Mouse (Mus musculus) urinary bladder, adult 18-20 months (tissue): Measurements from ENCODE around the gene Ilf3.
A peak's percentile ranks its signal among the peaks of the same experiment; 100 is the strongest.

Experiments used
- DNase-seq, 2 experiments: peaks; one replicate each; pipeline ENCODE4 v3.0.0; 2022; ENCODE audit warnings: low spot score in 2 of 2, mixed read lengths in 2 of 2

Ilf3 gene

GRCm38 (mm10) chr9:21437577-21437976 is 69.9 kb downstream of the Ilf3 start:
- DNase-seq: no peak

GRCm38 (mm10) chr9:21438219-21438618 is 70.5 kb downstream of the Ilf3 start:
- DNase-seq: no peak

GRCm38 (mm10) chr9:21439456-21439855 is 71.8 kb downstream of the Ilf3 start:
- no peak for DNase-seq

- no peak for DNase-seq
Observed at GRCm38 (mm10) chr9:21439914-21440313, 72.2 kb downstream of the Ilf3 start.

GRCm38 (mm10) chr9:21440387-21440786 is 72.7 kb downstream of the Ilf3 start:
- no peak for DNase-seq

GRCm38 (mm10) chr9:21443853-21444252 is 76.2 kb downstream of the Ilf3 start:
- no peak for DNase-seq

GRCm38 (mm10) chr9:21444574-21444973 is 76.9 kb downstream of the Ilf3 start:
- DNase-seq: no peak

GRCm38 (mm10) chr9:21445081-21445744 is 77.5 kb downstream of the Ilf3 start:
- no peak for DNase-seq

- no peak for DNase-seq
Observed at GRCm38 (mm10) chr9:21447778-21448177, 80.1 kb downstream of the Ilf3 start.

GRCm38 (mm10) chr9:21449710-21450109 is 82.0 kb downstream of the Ilf3 start:
- DNase-seq: no peak

GRCm38 (mm10) chr9:21450270-21450669 is 82.6 kb downstream of the Ilf3 start:
- no peak for DNase-seq

GRCm38 (mm10) chr9:21451391-21451790 is 83.7 kb downstream of the Ilf3 start:
- DNase-seq: peak in 1 of 2 experiments; percentile 58

- DNase-seq: peak in 1 of 2 experiments; percentile 39
Observed at GRCm38 (mm10) chr9:21451870-21452269, 84.2 kb downstream of the Ilf3 start.

- DNase-seq: no peak
Observed at GRCm38 (mm10) chr9:21453003-21453402, 85.3 kb downstream of the Ilf3 start.

- DNase-seq: no peak
Observed at GRCm38 (mm10) chr9:21453459-21453858, 85.8 kb downstream of the Ilf3 start.

- DNase-seq: no peak
Observed at GRCm38 (mm10) chr9:21454556-21454955, 86.9 kb downstream of the Ilf3 start.
